Mouse (Mus musculus) heart, embryonic 12.5 days (tissue): ENCODE measurements around the gene Myh1. TPM values are rescaled to one million over a fixed set of nuclear protein-coding genes. Genes with fewer than 3 reads are reported as not detected.

Experiments
- ATAC-seq: fragments of 200-750 bp; cut with Nextera tagmentation; 2 replicates; pipeline ENCODE4 v1.8.0; 2017; ENCODE audit warnings: moderate TSS enrichment, moderate library complexity; ENCODE audit not compliant: insufficient number of reproducible peaks, low FRiP score
- H3K27ac ChIP-seq: fragments of 300-500 bp; sonication (generic); 2 replicates; pipeline ENCODE4 v1.5.1; 2016; ENCODE audit warnings: mild to moderate bottlenecking, moderate library complexity; ENCODE audit not compliant: poor library complexity, severe bottlenecking
- H3K27me3 ChIP-seq: fragments of 300-500 bp; sonication (generic); replicated peaks from 2 replicates; pipeline ENCODE4 v1.6.1; 2016; ENCODE audit warnings: mild to moderate bottlenecking, moderate library complexity
- H3K36me3 ChIP-seq: fragments of 300-500 bp; sonication (generic); 2 replicates; pipeline ENCODE4 v1.6.1; 2016; ENCODE audit warnings: mild to moderate bottlenecking, moderate library complexity
- H3K4me1 ChIP-seq: fragments of 300-500 bp; sonication (generic); replicated peaks from 2 replicates; pipeline ENCODE4 v1.6.1; 2016; ENCODE audit warnings: mild to moderate bottlenecking
- H3K4me2 ChIP-seq: fragments of 300-500 bp; sonication (generic); 2 replicates; pipeline ENCODE4 v1.6.1; 2016; ENCODE audit warnings: mild to moderate bottlenecking, moderate library complexity
- H3K4me3 ChIP-seq: fragments of 300-500 bp; sonication (generic); 2 replicates; pipeline ENCODE4 v1.5.1; 2016; ENCODE audit warnings: mild to moderate bottlenecking
- H3K9ac ChIP-seq: fragments of 300-500 bp; sonication (generic); 2 replicates; pipeline ENCODE4 v1.6.1; 2016; ENCODE audit warnings: mild to moderate bottlenecking, moderate library complexity
- H3K9me3 ChIP-seq: fragments of 300-500 bp; sonication (generic); replicated peaks from 2 replicates; pipeline ENCODE4 v1.6.1; 2016; ENCODE audit warnings: mild to moderate bottlenecking, moderate library complexity
- WGBS: fragments of 180-500 bp; shearing (Covaris S2); methylation state at CpG from one replicate; pipeline ENCODE4 v1.1.7; 2016; 5-methylcytosine and 5-hydroxymethylcytosine counted together
- polyA plus RNA-seq: library from polyadenylated mRNA; unstranded; fragments of >200 nt; fragmentation: Nextera tagmentation; extraction: Ambion mirVana; gene quantifications from 2 replicates; pipeline ENCODE4 v1.2.1, GENCODE M21; 2016

The Myh1 gene
- polyA plus RNA-seq, 1 experiment from 2014 or later = 0.08 TPM

GRCm38 (mm10) chr11:67229946-67230345 lies 30.1 kb downstream of the Myh1 start:
- H3K4me3 ChIP-seq = no peak overlapping the region
- no peak overlapping the region for H3K9ac ChIP-seq
- no peak for ATAC-seq
- no peaks in the 10 kb centered on the region for H3K9me3 ChIP-seq
- H3K27ac ChIP-seq = no peak overlapping the region
- no peak overlapping the region for H3K4me2 ChIP-seq
- WGBS = 70% methylated on average over 2 of the region's 2 CpGs
- H3K27me3 ChIP-seq = no peaks in the 10 kb centered on the region
- no peaks in the 10 kb centered on the region for H3K4me1 ChIP-seq
- H3K36me3 ChIP-seq = no peaks in the 10 kb centered on the region

GRCm38 (mm10) chr11:67235639-67236358 lies 35.9 kb downstream of the Myh1 start:
- no peak for ATAC-seq
- Histone ChIP-seq H3K4me1 (no peaks in the 10 kb centered on the region), H3K4me3 (no peak overlapping the region), H3K27ac (no peak overlapping the region), H3K4me2 (no peak overlapping the region), H3K36me3 (no peaks in the 10 kb centered on the region), H3K9me3 (no peaks in the 10 kb centered on the region), H3K27me3 (no peaks in the 10 kb centered on the region), H3K9ac (no peak overlapping the region)
- WGBS = 63% methylated on average over 5 of the region's 5 CpGs

- Histone ChIP-seq H3K27ac (no peak overlapping the region), H3K4me2 (no peak overlapping the region), H3K4me1 (no peaks in the 10 kb centered on the region), H3K4me3 (no peak overlapping the region), H3K9me3 (no peaks in the 10 kb centered on the region), H3K27me3 (no peaks in the 10 kb centered on the region), H3K36me3 (no peaks in the 10 kb centered on the region), H3K9ac (no peak overlapping the region)
- 80% methylated on average over 9 of the region's 9 CpGs for WGBS
- no peak for ATAC-seq
Observed at GRCm38 (mm10) chr11:67236799-67237198, 36.9 kb downstream of the Myh1 start.

GRCm38 (mm10) chr11:67237481-67238079 lies 37.7 kb downstream of the Myh1 start, which contains the start of gene Myh4:
TSS of gene Myh4 (plus strand) at chr11:67238029.
- no peak for ATAC-seq
- Histone ChIP-seq H3K36me3 (no peaks in the 10 kb centered on the region), H3K9me3 (no peaks in the 10 kb centered on the region), H3K4me2 (no peak within 1 kb of the TSS), H3K4me3 (no peak within 1 kb of the TSS), H3K27ac (no peak within 1 kb of the TSS), H3K9ac (no peak within 1 kb of the TSS), H3K27me3 (no peaks in the 10 kb centered on the region), H3K4me1 (no peaks in the 10 kb centered on the region)
- 77% methylated on average over 5 of the region's 5 CpGs for WGBS

GRCm38 (mm10) chr11:67241051-67241450 lies 41.2 kb downstream of the Myh1 start:
- Histone ChIP-seq H3K4me2 (no peak overlapping the region), H3K27me3 (no peaks in the 10 kb centered on the region), H3K9ac (no peak overlapping the region), H3K36me3 (no peaks in the 10 kb centered on the region), H3K4me3 (no peak overlapping the region), H3K27ac (no peak overlapping the region), H3K9me3 (no peaks in the 10 kb centered on the region), H3K4me1 (no peaks in the 10 kb centered on the region)
- 83% methylated on average over 6 of the region's 6 CpGs for WGBS
- ATAC-seq = no peak

GRCm38 (mm10) chr11:67253691-67254090 lies 53.8 kb downstream of the Myh1 start:
- Histone ChIP-seq H3K4me2 (no peak overlapping the region), H3K27me3 (peaks cover 5% of the 10 kb centered on the region; the same call in 1 of the 2 replicates), H3K27ac (no peak overlapping the region), H3K36me3 (no peaks in the 10 kb centered on the region), H3K4me3 (no peak overlapping the region), H3K9me3 (no peaks in the 10 kb centered on the region), H3K9ac (no peak overlapping the region), H3K4me1 (no peaks in the 10 kb centered on the region)
- WGBS = 78% methylated on average over 4 of the region's 4 CpGs
- ATAC-seq = no peak

GRCm38 (mm10) chr11:67257048-67257447 lies 57.2 kb downstream of the Myh1 start:
- H3K9me3 ChIP-seq = no peaks in the 10 kb centered on the region
- 83% methylated on average over 7 of the region's 7 CpGs for WGBS
- H3K4me2 ChIP-seq = no peak overlapping the region

GRCm38 (mm10) chr11:67260956-67261355 lies 61.1 kb downstream of the Myh1 start:
- no peaks in the 10 kb centered on the region for H3K4me1 ChIP-seq
- no peaks in the 10 kb centered on the region for H3K9me3 ChIP-seq
- no peak overlapping the region for H3K27ac ChIP-seq
- no peak overlapping the region for H3K4me3 ChIP-seq
- WGBS = 74% methylated on average over 6 of the region's 6 CpGs
- ATAC-seq = no peak
- H3K27me3 ChIP-seq = no peaks in the 10 kb centered on the region
- no peaks in the 10 kb centered on the region for H3K36me3 ChIP-seq
- H3K4me2 ChIP-seq = no peak overlapping the region
- no peak overlapping the region for H3K9ac ChIP-seq

More at GRCm38 (mm10) chr11:67257048-67257447, 57.2 kb downstream of the Myh1 start:
- no peak overlapping the region for H3K27ac ChIP-seq
- no peak for ATAC-seq
- H3K4me3 ChIP-seq = no peak overlapping the region
- H3K9ac ChIP-seq = no peak overlapping the region
- no peaks in the 10 kb centered on the region for H3K36me3 ChIP-seq
- H3K27me3 ChIP-seq = peaks cover 5% of the 10 kb centered on the region; the same call in 1 of the 2 replicates
- no peaks in the 10 kb centered on the region for H3K4me1 ChIP-seq

Other genes starting within 250 kb of the Myh1 start
- gene Tmem238l, start 243.4 kb upstream of the Myh1 start, polyA plus RNA-seq = 0.28 TPM in 1 of 2 replicates, not detected in the other
- gene Tmem220, start 174.9 kb upstream of the Myh1 start, polyA plus RNA-seq = 1.3 TPM in 2 replicates
- gene Adprm, start 147.5 kb upstream of the Myh1 start, polyA plus RNA-seq = 20.1 and 21.2 TPM in 2 replicates
- 24.3 and 25.8 TPM in 2 replicates for gene Sco1, start 147.4 kb upstream of the Myh1 start, polyA plus RNA-seq
- 0.47 and 0.55 TPM in 2 replicates for gene Myh3, start 121.8 kb upstream of the Myh1 start, polyA plus RNA-seq
- gene Myh2, start 29.0 kb upstream of the Myh1 start, polyA plus RNA-seq = not detected in 2 replicates
- gene Myh4, start 38.0 kb downstream of the Myh1 start, polyA plus RNA-seq = not detected in 2 replicates
- 0.21 and 0.29 TPM in 2 replicates for gene Myh8, start 77.1 kb downstream of the Myh1 start, polyA plus RNA-seq
- gene Myh13, start 121.6 kb downstream of the Myh1 start, polyA plus RNA-seq = 0.18 TPM in 1 of 2 replicates, not detected in the other